Mouse (Mus musculus): ENCODE results near the gene Prpsap2.

DNA sequence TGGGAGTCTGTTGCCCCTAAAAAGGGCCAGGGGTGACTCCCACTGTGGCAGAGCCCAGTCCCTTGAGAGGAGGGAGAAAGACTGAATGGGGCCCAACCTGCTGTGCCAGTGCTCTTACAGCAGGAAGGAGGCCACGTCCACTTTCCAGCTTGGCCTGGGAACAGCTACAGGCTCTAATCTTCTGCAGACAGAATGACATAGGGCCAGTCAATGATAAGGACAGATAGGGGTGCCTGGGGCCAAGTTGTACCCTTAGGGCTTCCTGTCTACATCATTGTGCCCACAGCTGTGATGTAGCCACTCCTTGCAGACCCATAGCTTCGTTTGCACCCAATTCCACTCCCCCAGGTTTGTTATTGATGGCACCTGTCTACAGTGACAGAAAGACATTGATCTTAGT is 75.7 kb downstream of the Prpsap2 start:
- TF ChIP-seq CTCF (conservative IDR thresholded peaks at IDR 0.05; ENCODE audit: low read length), result no peak
- no peak for TF ChIP-seq NANOG (IDR thresholded peaks at IDR 0.05; ENCODE audit: borderline replicate concordance, low read length)

Measured in E14TG2a.4 (cell line).